Mouse (Mus musculus): ENCODE results near the gene Csf1. TPM values are rescaled to one million over a fixed set of nuclear protein-coding genes. Genes with fewer than 3 reads are reported as not detected.
A peak's percentile ranks its signal among the peaks of the same experiment; 100 is the strongest.

Gene Csf1
- polyA plus RNA-seq, 1 experiment from 2014 or later: 12.8 TPM

GRCm38 (mm10) chr3:107778016-107778415, 17.7 kb upstream of the Csf1 start:
- Histone ChIP-seq H3K9me3 (replicated peaks) (no peaks in the 10 kb centered on the region), H3K27ac (ENCODE audit: poor library complexity, severe bottlenecking) (no peak overlapping the region), H3K4me2 (no peak overlapping the region), H3K9ac (no peak overlapping the region), H3K4me1 (replicated peaks) (peaks cover 24% of the 10 kb centered on the region), H3K4me3 (no peak overlapping the region), H3K27me3 (replicated peaks) (no peaks in the 10 kb centered on the region; the same call in 1 of the 2 replicates), H3K36me3 (no peaks in the 10 kb centered on the region)
- 70% methylated on average over 6 of the region's 6 CpGs for whole genome bisulfite sequencing
- ATAC-seq (ENCODE audit: insufficient number of reproducible peaks, low FRiP score): no peak

GRCm38 (mm10) chr3:107776295-107776694, 16.0 kb upstream of the Csf1 start:
- no peak for ATAC-seq (ENCODE audit: insufficient number of reproducible peaks, low FRiP score)
- peaks cover 24% of the 10 kb centered on the region for H3K4me1 ChIP-seq (replicated peaks)
- 0 out of 2 replicates have a peak overlapping the region, but pooled peaks have one; percentile 3 for H3K9ac ChIP-seq
- no peaks in the 10 kb centered on the region; the same call in 1 of the 2 replicates for H3K27me3 ChIP-seq (replicated peaks)
- no peak overlapping the region for H3K4me3 ChIP-seq
- no peak overlapping the region for H3K27ac ChIP-seq (ENCODE audit: poor library complexity, severe bottlenecking)
- H3K36me3 ChIP-seq: no peaks in the 10 kb centered on the region
- 9% methylated on average over 3 of the region's 3 CpGs for WGBS
- no peak overlapping the region for H3K4me2 ChIP-seq
- H3K9me3 ChIP-seq (replicated peaks): no peaks in the 10 kb centered on the region

GRCm38 (mm10) chr3:107775736-107776135, 15.5 kb upstream of the Csf1 start:
- no peak overlapping the region for H3K27ac ChIP-seq (ENCODE audit: poor library complexity, severe bottlenecking)
- 23% methylated on average over 3 of the region's 3 CpGs for WGBS
- peaks cover 24% of the 10 kb centered on the region for H3K4me1 ChIP-seq (replicated peaks)
- 0 out of 2 replicates have a peak overlapping the region, but pooled peaks have one; percentile 18 for H3K4me2 ChIP-seq
- no peaks in the 10 kb centered on the region for H3K9me3 ChIP-seq (replicated peaks)
- no peaks in the 10 kb centered on the region for H3K36me3 ChIP-seq
- no peak overlapping the region for H3K4me3 ChIP-seq
- H3K9ac ChIP-seq: 0 out of 2 replicates have a peak overlapping the region, but pooled peaks have one; percentile 3
- no peaks in the 10 kb centered on the region; the same call in 1 of the 2 replicates for H3K27me3 ChIP-seq (replicated peaks)
- no peak for ATAC-seq (ENCODE audit: insufficient number of reproducible peaks, low FRiP score)

- Histone ChIP-seq H3K27ac (ENCODE audit: poor library complexity, severe bottlenecking) (no peak overlapping the region), H3K4me3 (no peak overlapping the region), H3K4me2 (no peak overlapping the region), H3K4me1 (replicated peaks) (peaks cover 26% of the 10 kb centered on the region), H3K36me3 (no peaks in the 10 kb centered on the region), H3K27me3 (replicated peaks) (no peaks in the 10 kb centered on the region; the same call in 1 of the 2 replicates), H3K9me3 (replicated peaks) (no peaks in the 10 kb centered on the region), H3K9ac (no peak overlapping the region)
- 23% methylated on average over 5 of the region's 5 CpGs for WGBS
- no peak for ATAC-seq (ENCODE audit: insufficient number of reproducible peaks, low FRiP score)
Measured at GRCm38 (mm10) chr3:107775056-107775455, 14.8 kb upstream of the Csf1 start.

GRCm38 (mm10) chr3:107772860-107773259, 12.6 kb upstream of the Csf1 start:
- no peak overlapping the region for H3K9ac ChIP-seq
- H3K27me3 ChIP-seq (replicated peaks): no peaks in the 10 kb centered on the region; the same call in 1 of the 2 replicates
- no peak for ATAC-seq (ENCODE audit: insufficient number of reproducible peaks, low FRiP score)
- H3K4me2 ChIP-seq: no peak overlapping the region
- no peak overlapping the region for H3K27ac ChIP-seq (ENCODE audit: poor library complexity, severe bottlenecking)
- no peaks in the 10 kb centered on the region for H3K9me3 ChIP-seq (replicated peaks)
- 59% methylated on average over 5 of the region's 5 CpGs for WGBS
- H3K4me1 ChIP-seq (replicated peaks): peaks cover 48% of the 10 kb centered on the region
- no peak overlapping the region for H3K4me3 ChIP-seq
- no peaks in the 10 kb centered on the region for H3K36me3 ChIP-seq

GRCm38 (mm10) chr3:107769692-107770091, 9.4 kb upstream of the Csf1 start:
- Histone ChIP-seq H3K9me3 (replicated peaks) (no peaks in the 10 kb centered on the region), H3K4me2 (no peak overlapping the region), H3K4me1 (replicated peaks) (peaks cover 40% of the 10 kb centered on the region), H3K4me3 (no peak overlapping the region), H3K9ac (no peak overlapping the region), H3K27ac (ENCODE audit: poor library complexity, severe bottlenecking) (no peak overlapping the region), H3K36me3 (no peaks in the 10 kb centered on the region), H3K27me3 (replicated peaks) (no peaks in the 10 kb centered on the region; the same call in 1 of the 2 replicates)
- no peak for ATAC-seq (ENCODE audit: insufficient number of reproducible peaks, low FRiP score)
- WGBS: 78% methylated on average over 2 of the region's 2 CpGs

GRCm38 (mm10) chr3:107768104-107768989, 8.1 kb upstream of the Csf1 start:
- WGBS: 31% methylated on average over 8 of the region's 8 CpGs
- Histone ChIP-seq H3K4me2 (no peak overlapping the region), H3K27me3 (replicated peaks) (0 out of 2 replicates have a peak, but pooled peaks cover 3% of the 10 kb centered on the region), H3K9me3 (replicated peaks) (no peaks in the 10 kb centered on the region), H3K27ac (ENCODE audit: poor library complexity, severe bottlenecking) (no peak overlapping the region), H3K36me3 (no peaks in the 10 kb centered on the region), H3K4me1 (replicated peaks) (peaks cover 37% of the 10 kb centered on the region), H3K9ac (no peak overlapping the region), H3K4me3 (no peak overlapping the region)
- ATAC-seq (ENCODE audit: insufficient number of reproducible peaks, low FRiP score): 0 out of 2 replicates have a peak, but pooled peaks have one; percentile 33

DNA sequence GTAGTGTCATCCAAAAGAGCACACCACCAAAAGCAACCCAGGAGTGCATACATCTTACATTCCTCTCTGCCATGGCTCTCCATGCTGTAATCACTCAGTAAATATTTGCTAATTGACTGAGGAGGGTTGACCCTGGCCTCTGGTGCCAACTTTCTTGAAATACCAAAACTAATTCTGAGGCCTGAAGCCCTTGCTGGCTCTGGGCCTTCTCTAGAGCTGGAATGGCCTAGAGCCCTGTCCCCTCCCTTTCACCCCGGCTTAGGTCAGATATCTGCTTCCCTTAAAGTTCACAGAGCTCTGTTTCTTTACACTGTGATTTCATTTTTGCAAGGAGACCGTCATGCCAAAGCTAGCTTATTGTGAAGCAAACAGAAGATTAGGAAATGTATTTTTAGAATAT, 6.5 kb upstream of the Csf1 start:
- WGBS: 30% methylated on average over 2 of the region's 2 CpGs
- H3K9me3 ChIP-seq (replicated peaks): no peaks in the 10 kb centered on the region
- H3K4me1 ChIP-seq (replicated peaks): peaks cover 37% of the 10 kb centered on the region
- no peak overlapping the region for H3K27ac ChIP-seq (ENCODE audit: poor library complexity, severe bottlenecking)
- no peak overlapping the region for H3K4me2 ChIP-seq
- H3K4me3 ChIP-seq: no peak overlapping the region
- H3K36me3 ChIP-seq: no peaks in the 10 kb centered on the region
- no peak overlapping the region for H3K9ac ChIP-seq
- H3K27me3 ChIP-seq (replicated peaks): 0 out of 2 replicates have a peak, but pooled peaks cover 7% of the 10 kb centered on the region
- ATAC-seq (ENCODE audit: insufficient number of reproducible peaks, low FRiP score): no peak

DNA sequence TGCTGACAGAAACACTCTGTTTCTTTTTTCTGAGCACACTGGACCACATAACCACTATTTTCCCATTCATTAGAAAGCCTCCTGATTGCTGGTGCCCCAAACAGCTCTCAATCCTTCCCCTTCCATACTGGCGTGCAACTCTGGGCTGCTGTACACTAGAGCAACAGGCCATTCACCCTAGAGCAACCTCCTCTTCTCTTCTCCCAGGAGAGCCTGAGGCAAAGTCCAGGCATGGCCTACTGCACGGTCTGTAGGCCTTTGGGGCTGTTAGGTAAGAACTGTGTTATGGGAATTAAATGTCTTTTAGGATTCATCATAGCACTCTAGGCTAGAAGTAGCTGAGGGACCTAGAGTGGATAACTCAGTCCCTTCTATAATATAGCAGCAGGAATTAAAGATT, 5.7 kb upstream of the Csf1 start:
- H3K4me2 ChIP-seq: no peak overlapping the region
- no peaks in the 10 kb centered on the region for H3K9me3 ChIP-seq (replicated peaks)
- H3K4me1 ChIP-seq (replicated peaks): peaks cover 37% of the 10 kb centered on the region
- 80% methylated on average over 2 of the region's 2 CpGs for WGBS
- no peak overlapping the region for H3K9ac ChIP-seq
- no peak overlapping the region for H3K27ac ChIP-seq (ENCODE audit: poor library complexity, severe bottlenecking)
- no peak for ATAC-seq (ENCODE audit: insufficient number of reproducible peaks, low FRiP score)
- 0 out of 2 replicates have a peak, but pooled peaks cover 7% of the 10 kb centered on the region for H3K27me3 ChIP-seq (replicated peaks)
- H3K36me3 ChIP-seq: no peaks in the 10 kb centered on the region
- H3K4me3 ChIP-seq: no peak overlapping the region

DNA sequence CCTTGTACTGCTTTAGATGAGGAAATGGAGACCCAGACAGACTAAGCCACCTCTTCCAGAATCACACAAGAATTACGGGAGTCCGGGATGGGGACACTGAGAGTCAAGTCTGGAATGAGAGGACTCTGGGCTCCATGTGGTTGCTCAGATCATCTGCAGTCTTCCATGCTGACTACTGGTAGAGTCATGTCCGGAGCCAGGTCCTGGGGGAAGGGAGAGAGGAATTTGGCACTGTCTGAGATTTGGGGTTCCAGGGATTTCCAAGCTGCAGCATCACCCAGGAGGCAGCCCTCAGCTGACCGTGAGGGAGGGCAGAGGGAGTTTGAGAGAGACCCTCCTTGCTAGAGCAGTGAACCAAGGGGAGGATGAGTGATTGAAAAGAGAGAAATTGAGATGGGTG, 3.3 kb upstream of the Csf1 start:
- ATAC-seq (ENCODE audit: insufficient number of reproducible peaks, low FRiP score): no peak
- Histone ChIP-seq H3K4me3 (no peak overlapping the region), H3K4me2 (no peak overlapping the region), H3K9ac (no peak overlapping the region), H3K27ac (ENCODE audit: poor library complexity, severe bottlenecking) (no peak overlapping the region), H3K9me3 (replicated peaks) (no peaks in the 10 kb centered on the region), H3K36me3 (no peaks in the 10 kb centered on the region), H3K27me3 (replicated peaks) (0 out of 2 replicates have a peak, but pooled peaks cover 7% of the 10 kb centered on the region), H3K4me1 (replicated peaks) (peaks cover 36% of the 10 kb centered on the region)
- 71% methylated on average over 4 of the region's 4 CpGs for WGBS

DNA sequence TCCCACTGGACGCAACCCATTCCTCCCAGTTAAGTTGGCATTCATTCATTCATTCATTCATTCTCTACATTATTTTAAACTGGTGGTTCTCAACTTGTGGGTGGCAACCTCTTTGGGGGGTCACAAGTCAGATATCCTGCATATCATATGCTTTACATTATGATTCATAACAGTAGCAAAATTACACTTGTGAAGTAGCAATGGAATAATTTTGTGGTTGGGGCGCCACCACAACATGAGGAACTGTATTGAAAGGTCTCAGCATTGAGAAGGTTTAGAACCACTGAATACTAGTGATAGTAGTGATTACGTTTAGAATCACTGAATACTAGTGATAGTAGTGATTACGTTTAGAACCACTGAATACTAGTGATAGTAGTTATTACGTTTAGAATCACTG, 1.2 kb upstream of the Csf1 start:
- H3K9ac ChIP-seq: no peak overlapping the region
- peaks cover 31% of the 10 kb centered on the region for H3K4me1 ChIP-seq (replicated peaks)
- no peaks in the 10 kb centered on the region for H3K36me3 ChIP-seq
- no peak for ATAC-seq (ENCODE audit: insufficient number of reproducible peaks, low FRiP score)
- no peaks in the 10 kb centered on the region for H3K9me3 ChIP-seq (replicated peaks)
- H3K27ac ChIP-seq (ENCODE audit: poor library complexity, severe bottlenecking): no peak overlapping the region
- H3K27me3 ChIP-seq (replicated peaks): 0 out of 2 replicates have a peak, but pooled peaks cover 7% of the 10 kb centered on the region
- no peak overlapping the region for H3K4me3 ChIP-seq
- WGBS: 90% methylated on average over 5 of the region's 5 CpGs
- no peak overlapping the region for H3K4me2 ChIP-seq
